Mouse (Mus musculus) erythroblast, embryonic 14.5 days (primary cell): ENCODE results near the gene Ly6c2.

Source experiments
- GATA1 ChIP-seq: IDR thresholded peaks from 2 replicates; pipeline ENCODE4 v1.6.1; 2012; ENCODE audit warnings: low read length, inconsistent platforms, mixed read lengths
- TAL1 ChIP-seq: IDR thresholded peaks from 3 replicates; pipeline ENCODE4 v1.6.1; 2012; ENCODE audit warnings: low read length, inconsistent platforms, mixed read lengths

DNA sequence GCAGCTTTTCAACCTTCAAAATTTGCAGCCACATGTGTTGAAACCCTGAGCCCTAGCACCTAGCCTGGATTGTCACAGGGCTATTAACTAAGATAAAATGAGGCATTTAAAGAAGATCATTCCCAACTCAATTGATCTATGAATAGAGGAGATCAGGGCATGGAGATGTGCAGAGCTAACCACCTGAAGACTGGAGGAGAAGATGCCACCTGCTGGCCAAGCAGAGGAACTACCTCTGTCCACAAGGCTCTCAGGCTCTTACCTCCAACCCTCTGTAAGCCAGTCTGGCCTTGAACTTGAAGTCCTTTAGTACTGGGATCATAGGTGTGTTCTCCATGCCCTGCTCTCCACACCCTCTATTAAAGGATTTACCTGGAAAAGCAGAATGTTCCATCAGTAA, 51.3 kb downstream of the Ly6c2 start:
- TF ChIP-seq GATA1 (no peak), TAL1 (no peak)
